Comparison of ENCODE assay signal across 11 mouse cellular contexts in genomic region chr9:30633741-30634470, GRCm38 (mm10).
DNase-seq lines count a peak whose midpoint lies in the region; ATAC-seq lines count a peak whose summit lies in the region.
"Had no signal": no experiment of that assay in that cellular context is flagged by ENCODE, and none has a peak within 500 bp of the region (broad histone marks: within the 10 kb centered on the region; RNA-seq: fewer than 3 reads in every experiment).

No protein-coding gene starts in this region.

- H3K9ac ChIP-seq in embryonic facial prominence, embryonic 12.5 days, result no peak overlapping the region
- no peak overlapping the region for H3K9ac ChIP-seq in limb, embryonic 15.5 days
- H3K9ac ChIP-seq in liver, embryonic 11.5 days (ENCODE audit: low read depth, low read length), result no peak overlapping the region

- no peak overlapping the region for H3K4me3 ChIP-seq in embryonic facial prominence, embryonic 12.5 days
- no peak overlapping the region for H3K4me3 ChIP-seq in limb, embryonic 15.5 days
- no peak overlapping the region for H3K4me3 ChIP-seq in liver, embryonic 11.5 days (ENCODE audit: low read depth, low read length)

- H3K4me1 ChIP-seq in embryonic facial prominence, embryonic 12.5 days, result peaks cover 28% of the 10 kb centered on the region
- H3K4me1 ChIP-seq in limb, embryonic 15.5 days, result peaks cover 29% of the 10 kb centered on the region
- H3K4me1 ChIP-seq in liver, embryonic 11.5 days (replicated peaks; ENCODE audit: control insufficient read depth, insufficient read depth, low read length), result no peaks in the 10 kb centered on the region

- peak; percentile 33 for DNase-seq in gastrocnemius, adult 18-20 months (ENCODE audit: low spot score)
- DNase-seq in gastrocnemius, postnatal 10 days, result no peak
- peak; percentile 66 for DNase-seq in heart, adult 8-10 months (ENCODE audit: low spot score)
- DNase-seq in liver, embryonic 11.5 days (ENCODE audit: low spot score), result no peak
- no peak for DNase-seq in layer of hippocampus, postnatal 14 days (ENCODE audit: low spot score in 2 of 2)
- DNase-seq in thymus, adult 18-20 months, result no peak
- DNase-seq: kidney, adult 18-20 months; layer of hippocampus, adult 9-11 months had no signal

- no peak overlapping the region for H3K4me2 ChIP-seq in embryonic facial prominence, embryonic 12.5 days (replicated peaks)
- H3K4me2 ChIP-seq in limb, embryonic 15.5 days, result no peak overlapping the region
- no peak overlapping the region for H3K4me2 ChIP-seq in liver, embryonic 11.5 days

- no peaks in the 10 kb centered on the region for H3K36me3 ChIP-seq in embryonic facial prominence, embryonic 12.5 days
- no peaks in the 10 kb centered on the region for H3K36me3 ChIP-seq in limb, embryonic 15.5 days
- H3K36me3 ChIP-seq in liver, embryonic 11.5 days (ENCODE audit: control insufficient read depth, insufficient read depth, low read length), result no peaks in the 10 kb centered on the region

- WGBS in embryonic facial prominence, embryonic 12.5 days, result 46% methylated on average over 10 of the region's 10 CpGs
- WGBS in limb, embryonic 15.5 days, result 39% methylated on average over 10 of the region's 10 CpGs
- 49% methylated on average over 10 of the region's 10 CpGs for WGBS in liver, embryonic 11.5 days

- 0 out of 2 replicates have a peak overlapping the region, but pooled peaks have one; percentile 61 for H3K27ac ChIP-seq in embryonic facial prominence, embryonic 12.5 days
- H3K27ac ChIP-seq in limb, embryonic 15.5 days, result peak overlapping the region; percentile 82
- H3K27ac ChIP-seq in liver, embryonic 11.5 days (ENCODE audit: low read depth, low read length), result no peak overlapping the region

- H3K9me3 ChIP-seq in embryonic facial prominence, embryonic 12.5 days, result no peaks in the 10 kb centered on the region
- H3K9me3 ChIP-seq in limb, embryonic 15.5 days, result no peaks in the 10 kb centered on the region
- H3K9me3 ChIP-seq in liver, embryonic 11.5 days (ENCODE audit: control insufficient read depth, low read length), result no peaks in the 10 kb centered on the region

- no peak for ATAC-seq in embryonic facial prominence, embryonic 12.5 days (ENCODE audit: insufficient number of reproducible peaks, insufficient read depth, low FRiP score, low TSS enrichment)
- ATAC-seq in limb, embryonic 15.5 days (ENCODE audit: insufficient number of reproducible peaks, low FRiP score, low TSS enrichment, low read depth), result no peak; the same call in 1 of the 2 replicates
- ATAC-seq in liver, embryonic 11.5 days (replicated peaks; ENCODE audit: low FRiP score), result no peak
- ATAC-seq: Patski had no signal

- no peaks in the 10 kb centered on the region for H3K27me3 ChIP-seq in embryonic facial prominence, embryonic 12.5 days
- no peaks in the 10 kb centered on the region for H3K27me3 ChIP-seq in limb, embryonic 15.5 days
- H3K27me3 ChIP-seq in liver, embryonic 11.5 days (replicated peaks; ENCODE audit: control insufficient read depth, insufficient read depth, low read length), result no peaks in the 10 kb centered on the region
- H3K27me3 ChIP-seq: Patski had no signal

Comparison
In these comparisons a context has a peak if more than half of its experiments do, and no peak if none do; other contexts are left out.
1. DNase-seq: peak in gastrocnemius, adult 18-20 months (single experiment) and heart, adult 8-10 months (single experiment); none in gastrocnemius, postnatal 10 days (single experiment), liver, embryonic 11.5 days (single experiment), layer of hippocampus, postnatal 14 days (0 of 2) and thymus, adult 18-20 months (0 of 2).